Mouse (Mus musculus) CH12.LX (cell line): ENCODE results near the gene Coq8b. TPM values are rescaled to one million over a fixed set of nuclear protein-coding genes. Genes with fewer than 3 reads are reported as not detected.

Experiments used
- DNase-seq: peaks from one replicate; pipeline ENCODE4 v3.0.0-alpha.2; 2013; ENCODE audit errors: extremely low read depth
- H3K27ac ChIP-seq: 2 replicates; pipeline ENCODE4 v1.5.1; 2012; ENCODE audit warnings: low read depth, mild to moderate bottlenecking, control low read depth, moderate library complexity; ENCODE audit not compliant: insufficient read depth
- H3K27me3 ChIP-seq: replicated peaks from 2 replicates; pipeline ENCODE3; 2012; ENCODE audit warnings: inconsistent platforms
- H3K36me3 ChIP-seq, 2 experiments: replicated peaks in 1 of 2; 2 replicates each; pipeline versions ENCODE3 to v1.6.1; 2012; ENCODE audit warnings: inconsistent platforms in 1 of 2, low read length in 1 of 2, mild to moderate bottlenecking in 1 of 2, mixed read lengths in 1 of 2, moderate library complexity in 1 of 2; ENCODE audit not compliant: control insufficient read depth in 1 of 2, insufficient read depth in 1 of 2
- H3K4me1 ChIP-seq, 2 experiments: 2 replicates each; pipeline ENCODE4 v1.6.1; 2012; ENCODE audit warnings: inconsistent platforms in 1 of 2, moderate library complexity in 1 of 2; ENCODE audit not compliant: insufficient read depth in 2 of 2, control insufficient read depth in 1 of 2
- H3K4me2 ChIP-seq: 2 replicates; pipeline ENCODE4 v1.6.1; 2012; ENCODE audit warnings: low read depth, mild to moderate bottlenecking, control low read depth; ENCODE audit not compliant: poor library complexity, insufficient read depth, severe bottlenecking
- H3K4me3 ChIP-seq, 3 experiments: fragments of 150-350 bp in 1 of 3; sonication (generic) in 1 of 3; replicated peaks in 1 of 3; 2 replicates each; pipeline versions ENCODE3 to v1.5.1; 2011 to 2012; ENCODE audit warnings: low read depth in 2 of 3, low read length in 2 of 3, mild to moderate bottlenecking in 2 of 3, moderate library complexity in 2 of 3, control low read depth in 1 of 3, improper control_type of control experiment in 1 of 3, inconsistent platforms in 1 of 3, mixed read lengths in 1 of 3; ENCODE audit not compliant: poor library complexity in 1 of 3
- H3K79me2 ChIP-seq: replicated peaks from 2 replicates; pipeline ENCODE4 v1.6.1; 2012; ENCODE audit warnings: mild to moderate bottlenecking, moderate library complexity; ENCODE audit not compliant: control insufficient read depth, poor library complexity, insufficient read depth, severe bottlenecking; ENCODE audit errors: extremely low read depth
- H3K9ac ChIP-seq: 2 replicates; pipeline ENCODE4 v1.6.1; 2012; ENCODE audit warnings: low read depth, mild to moderate bottlenecking, control low read depth, moderate library complexity; ENCODE audit not compliant: insufficient read depth
- H3K9me3 ChIP-seq: replicated peaks from 2 replicates; pipeline ENCODE3; 2012; ENCODE audit warnings: low read length, inconsistent platforms, mixed read lengths
- BHLHE40 ChIP-seq: IDR thresholded peaks from 2 replicates; pipeline ENCODE4 v1.6.1; 2011; ENCODE audit warnings: mild to moderate bottlenecking, low read depth, low read length, improper control_type of control experiment
- CHD2 ChIP-seq: IDR thresholded peaks from 2 replicates; pipeline ENCODE4 v1.6.1; 2011; ENCODE audit warnings: low read length, improper control_type of control experiment
- CTCF ChIP-seq, 2 experiments: IDR thresholded peaks in 1 of 2; conservative IDR thresholded peaks in 1 of 2; 2 replicates each; pipeline ENCODE4 v1.5.1; 2011 to 2012; ENCODE audit warnings: low read depth in 2 of 2, low read length in 2 of 2, improper control_type of control experiment in 1 of 2, inconsistent platforms in 1 of 2, mild to moderate bottlenecking in 1 of 2, moderate library complexity in 1 of 2
- MAX ChIP-seq: IDR thresholded peaks from 2 replicates; pipeline ENCODE4 v1.6.1; 2011; ENCODE audit warnings: low read length, improper control_type of control experiment
- MAZ ChIP-seq: IDR thresholded peaks from 2 replicates; pipeline ENCODE4 v1.6.1; 2012; ENCODE audit warnings: low read depth, mild to moderate bottlenecking, inconsistent platforms, low read length, improper control_type of control experiment, moderate library complexity
- MXI1 ChIP-seq: IDR thresholded peaks from 2 replicates; pipeline ENCODE4 v1.6.1; 2011; ENCODE audit warnings: mild to moderate bottlenecking, low read depth, low read length, improper control_type of control experiment
- MYC ChIP-seq: IDR thresholded peaks from 2 replicates; pipeline ENCODE4 v1.6.1; 2011; ENCODE audit warnings: low read depth, mild to moderate bottlenecking, improper control_type of control experiment, low read length
- RAD21 ChIP-seq: IDR thresholded peaks from 2 replicates; pipeline ENCODE4 v1.6.1; 2011; ENCODE audit warnings: low read depth, mild to moderate bottlenecking, low read length, improper control_type of control experiment, moderate library complexity
- RCOR1 ChIP-seq: conservative IDR thresholded peaks from 2 replicates; pipeline ENCODE4 v1.6.1; 2012; ENCODE audit warnings: low read depth, mild to moderate bottlenecking, inconsistent platforms, low read length, improper control_type of control experiment
- SIN3A ChIP-seq: IDR thresholded peaks from 2 replicates; pipeline ENCODE4 v1.6.1; 2012; ENCODE audit warnings: low read length, improper control_type of control experiment, inconsistent platforms
- SMC3 ChIP-seq: IDR thresholded peaks from 2 replicates; pipeline ENCODE4 v1.6.1; 2011; ENCODE audit warnings: low read depth, low read length, improper control_type of control experiment
- USF1 ChIP-seq: IDR thresholded peaks from 2 replicates; pipeline ENCODE4 v1.6.1; 2014; ENCODE audit warnings: low read depth, mild to moderate bottlenecking, inconsistent platforms, low read length, improper control_type of control experiment
- ZC3H11A ChIP-seq: IDR thresholded peaks from 2 replicates; pipeline ENCODE4 v1.6.1; 2012; ENCODE audit warnings: low read depth, mild to moderate bottlenecking, inconsistent platforms, low read length, improper control_type of control experiment
- ZKSCAN1 ChIP-seq: IDR thresholded peaks from 2 replicates; pipeline ENCODE4 v1.6.1; 2012; ENCODE audit warnings: low read depth, inconsistent platforms, low read length, improper control_type of control experiment, borderline replicate concordance
- dilution Hi-C: fragments of 300-500 bp; cut with MboI; formaldehyde crosslinking; loops from 2 replicates; pipeline ENCODE4 v1.14.3; 2020; ENCODE audit warnings: low sequenced_read_pairs; ENCODE audit not compliant: extremely low pct_unique_long_range_greater_than_20kb, extremely low pct_ligation_motif_present
- in situ Hi-C: fragments of 300-500 bp; cut with MboI; formaldehyde crosslinking; loops from 3 replicates; pipeline ENCODE4 v1.14.3; 2019; ENCODE audit warnings: low sequenced_read_pairs, low pct_ligation_motif_present, low pct_unique_long_range_greater_than_20kb, mixed read lengths
- polyA plus RNA-seq: library from polyadenylated mRNA; unstranded; fragments of >175 nt; gene quantifications from 2 replicates; pipeline ENCODE4 v1.2.1, GENCODE M21; 2012; ENCODE audit warnings: low read depth; ENCODE audit not compliant: insufficient read length
- total RNA-seq, 2 experiments: library from RNA; depleted of rRNA; stranded (reverse); fragments of 300-350 nt in 1 of 2; fragments of >200 nt in 1 of 2; gene quantifications; 2 replicates each; pipeline ENCODE4 v1.2.3; 2012 to 2014

Gene Coq8b
- total and polyA plus RNA-seq, 3 experiments, result 19.7 to 26.5 (median 21.3) TPM

DNA sequence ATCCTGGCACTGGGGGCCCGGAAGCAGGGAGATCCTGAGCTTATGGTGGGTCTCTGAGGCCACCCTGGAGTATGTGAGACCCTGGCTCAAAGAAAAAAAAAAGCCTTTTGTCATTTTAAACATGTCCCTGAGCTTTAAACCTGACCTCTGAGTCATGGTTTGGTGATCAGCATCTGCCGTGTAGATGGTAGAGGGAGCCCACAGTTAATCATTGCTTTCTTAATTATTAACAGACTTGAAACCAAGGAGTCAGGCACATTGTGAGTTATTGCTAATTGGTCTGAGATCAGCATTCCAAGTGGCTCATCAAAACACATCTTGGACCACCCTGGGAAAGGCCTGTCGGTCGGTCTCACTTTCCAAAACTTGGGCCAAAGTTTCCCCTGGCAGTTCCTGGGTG is 49.4 kb downstream of the Coq8b start:
- no peaks in the 10 kb centered on the region for H3K27me3 ChIP-seq
- H3K36me3 ChIP-seq, result peaks cover 5 to 21% of the 10 kb centered on the region in 2 experiments
- 0 out of 4 replicates have a peak, but pooled peaks cover 0 to 2% of the 10 kb centered on the region in 2 experiments for H3K4me1 ChIP-seq
- H3K4me2 ChIP-seq, result no peak overlapping the region
- H3K4me3 ChIP-seq, result no peak overlapping the region
- in situ Hi-C loops (no loop called here), dilution Hi-C loops (no loop called here)
- H3K9me3 ChIP-seq, result no peaks in the 10 kb centered on the region
- DNase-seq, result no peak
- TF ChIP-seq RCOR1, result no peak
- no peak overlapping the region for H3K27ac ChIP-seq
- H3K79me2 ChIP-seq, result no peaks in the 10 kb centered on the region
- no peak overlapping the region for H3K9ac ChIP-seq

DNA sequence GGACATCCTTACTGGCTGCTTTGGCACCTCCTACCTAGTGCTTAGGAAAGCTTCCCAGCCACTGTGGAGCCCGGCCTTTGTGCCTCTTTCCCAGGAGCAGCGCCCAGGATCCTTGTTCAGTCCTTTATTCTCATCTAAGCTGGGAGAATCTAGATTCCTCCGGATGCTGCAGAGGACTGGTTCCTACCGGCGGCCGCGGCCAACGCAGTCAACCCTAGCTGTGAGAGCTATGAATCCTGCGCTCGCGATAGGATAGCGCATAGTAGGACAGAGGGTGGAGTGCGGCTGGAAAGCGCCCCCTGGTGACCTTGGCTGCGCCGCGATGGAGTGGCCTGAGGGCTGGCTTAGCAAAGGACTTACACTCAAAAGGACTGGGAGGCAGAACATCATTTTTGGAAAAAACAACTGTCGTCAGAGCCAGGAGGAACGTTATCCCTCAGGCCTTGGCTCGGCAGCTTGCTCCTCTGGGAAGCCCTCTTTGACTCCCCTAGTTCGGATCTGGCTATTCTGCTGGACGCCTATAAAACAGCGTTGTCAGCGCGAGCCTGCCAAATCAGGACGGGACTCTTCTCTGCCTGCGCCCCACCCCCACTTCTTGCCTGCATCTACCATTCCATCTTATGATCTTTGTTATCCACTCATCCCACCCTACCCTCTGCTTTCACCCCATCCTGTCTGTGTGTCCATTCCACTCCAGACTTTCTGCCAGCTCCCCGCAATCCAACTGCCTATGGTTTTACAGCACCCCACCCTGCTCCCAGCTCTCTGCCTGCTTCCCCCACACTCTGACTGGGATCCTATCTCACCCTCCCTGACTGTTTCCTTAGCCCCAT is 52.3 kb downstream of the Coq8b start:
- Histone ChIP-seq H3K79me2 (no peaks in the 10 kb centered on the region), H3K36me3 (peaks cover 0 to 9% of the 10 kb centered on the region in 2 experiments), H3K9me3 (peaks cover 8% of the 10 kb centered on the region), H3K27ac (no peak overlapping the region), H3K9ac (no peak overlapping the region), H3K4me2 (no peak overlapping the region), H3K27me3 (peaks cover 14% of the 10 kb centered on the region), H3K4me1 (0 out of 4 replicates have a peak, but pooled peaks cover 0 to 2% of the 10 kb centered on the region in 2 experiments), H3K4me3 (no peak overlapping the region)
- dilution Hi-C loops, result no loop called here
- in situ Hi-C loops, result loop anchor here (5.0 kb wide), 1 partner anchor 128 kb away; no protein-coding TSS in a partner anchor
- TF ChIP-seq ZKSCAN1, result peak; percentile 93
- no peak for TF ChIP-seq BHLHE40
- peak in 1 of 2 experiments; percentile 11; a peak in 2 of 4 replicates for TF ChIP-seq CTCF (conservative IDR thresholded peaks at IDR 0.05 in 1 of 2, IDR thresholded peaks at IDR 0.05 in 1 of 2; ENCODE audit: low read depth in 2 of 2, low read length in 2 of 2)
- DNase-seq, result no peak

GRCm38 (mm10) chr7:27285698-27286066 is 52.9 kb downstream of the Coq8b start:
- TF ChIP-seq RAD21 (peak; percentile 74), SIN3A (no peak), MYC (peak; percentile 99), BHLHE40 (0 out of 2 replicates have a peak, but pooled peaks have one; percentile 23), MAX (peak; percentile 94), USF1 (peak; percentile 50), ZC3H11A (no peak), MAZ (no peak), CTCF (conservative IDR thresholded peaks at IDR 0.05 in 1 of 2, IDR thresholded peaks at IDR 0.05 in 1 of 2; ENCODE audit: low read depth in 2 of 2, low read length in 2 of 2) (peak; percentile 43 to 80; a peak in 3 of 4 replicates), CHD2 (peak; percentile 22; the same call in 1 of the 2 replicates), MXI1 (peak; percentile 85), SMC3 (peak; percentile 72)
- Histone ChIP-seq H3K27me3 (peaks cover 14% of the 10 kb centered on the region), H3K4me3 (no peak overlapping the region), H3K9ac (no peak overlapping the region), H3K9me3 (peaks cover 12% of the 10 kb centered on the region), H3K4me2 (no peak overlapping the region), H3K27ac (no peak overlapping the region), H3K79me2 (no peaks in the 10 kb centered on the region), H3K36me3 (peaks cover 0 to 7% of the 10 kb centered on the region in 2 experiments), H3K4me1 (0 out of 4 replicates have a peak, but pooled peaks cover 0 to 2% of the 10 kb centered on the region in 2 experiments)
- dilution Hi-C loops (no loop called here), in situ Hi-C loops (loop anchor here (5.0 kb wide), 1 partner anchor 128 kb away; no protein-coding TSS in a partner anchor)
- peak; percentile 70 for DNase-seq
